Mouse (Mus musculus): ENCODE measurements around the gene Lmntd1.
"Not testable (repeated sequence)": the region's sequence is repeated elsewhere in the genome, so short reads cannot be mapped to it uniquely, and the experiment has no call there.

Gene Lmntd1

GRCm38 (mm10) chr6:145340657-145341146 lies 273.4 kb downstream of the Lmntd1 start:
- DNase-seq = peak; percentile 97

- peak; percentile 66 for DNase-seq
These were observed 274.0 kb downstream of the Lmntd1 start for GRCm38 (mm10) chr6:145339956-145340656.

GRCm38 (mm10) chr6:145338571-145339294 lies 275.4 kb downstream of the Lmntd1 start:
- DNase-seq = no peak

- not testable (repeated sequence) for DNase-seq
These were observed 276.6 kb downstream of the Lmntd1 start for GRCm38 (mm10) chr6:145337521-145337920.

GRCm38 (mm10) chr6:145335876-145336768 lies 278.0 kb downstream of the Lmntd1 start:
- DNase-seq = no peak

GRCm38 (mm10) chr6:145334211-145334610 lies 279.9 kb downstream of the Lmntd1 start:
- DNase-seq = no peak

GRCm38 (mm10) chr6:145326141-145326806 lies 287.8 kb downstream of the Lmntd1 start:
- DNase-seq = no peak

GRCm38 (mm10) chr6:145325095-145325494 lies 289.0 kb downstream of the Lmntd1 start:
- no peak for DNase-seq

- DNase-seq = no peak
These were observed 289.6 kb downstream of the Lmntd1 start for GRCm38 (mm10) chr6:145324470-145324869.

- DNase-seq = no peak
These were observed 291.9 kb downstream of the Lmntd1 start for GRCm38 (mm10) chr6:145322246-145322645.

GRCm38 (mm10) chr6:145320156-145320555 lies 294.0 kb downstream of the Lmntd1 start:
- DNase-seq = no peak

All from spleen, adult 18-20 months (tissue).